Mouse (Mus musculus) embryonic fibroblast, embryonic 13.5 days (primary cell): ENCODE data around the gene Apod.

Source experiments
- CTCF ChIP-seq: IDR thresholded peaks from 2 replicates; pipeline ENCODE4 v1.5.1; 2011; ENCODE audit warnings: mild to moderate bottlenecking, control low read depth, low read length, moderate library complexity, borderline replicate concordance; ENCODE audit not compliant: insufficient read depth
- POLR2A ChIP-seq: IDR thresholded peaks from 2 replicates; pipeline ENCODE4 v1.6.1; 2011; ENCODE audit warnings: low read depth, mild to moderate bottlenecking, control low read depth, low read length, moderate library complexity

GRCm38 (mm10) chr16:31314497-31315233, at the start of gene Apod:
- TF ChIP-seq POLR2A (no peak), CTCF (no peak)
